Mouse (Mus musculus) forebrain, postnatal 0 days (tissue): ENCODE results near the gene Cfap44. TPM values are rescaled to one million over a fixed set of nuclear protein-coding genes. Genes with fewer than 3 reads are reported as not detected.
"Not testable (repeated sequence)": the region's sequence is repeated elsewhere in the genome, so short reads cannot be mapped to it uniquely, and the experiment has no call there.

Experiments used
- ATAC-seq: fragments of 200-750 bp; cut with Nextera tagmentation; 2 replicates; pipeline ENCODE4 v1.8.0; 2017; ENCODE audit warnings: mild to moderate bottlenecking, moderate library complexity
- DNase-seq: peaks from one replicate; pipeline ENCODE4 v3.0.0-alpha.2; 2015
- H3K27ac ChIP-seq: fragments of 300-500 bp; sonication (generic); 2 replicates; pipeline ENCODE4 v1.5.1; 2014; ENCODE audit warnings: low read depth, mild to moderate bottlenecking, antibody characterized with exemption, low read length, moderate library complexity, mixed read lengths
- H3K27me3 ChIP-seq: fragments of 300-500 bp; sonication (generic); 2 replicates; pipeline ENCODE4 v1.6.1; 2014; ENCODE audit warnings: mild to moderate bottlenecking, low read length, mixed read lengths; ENCODE audit not compliant: insufficient read depth
- H3K36me3 ChIP-seq: fragments of 300-500 bp; sonication (generic); 2 replicates; pipeline ENCODE4 v1.6.1; 2014; ENCODE audit warnings: mild to moderate bottlenecking, moderate library complexity; ENCODE audit not compliant: insufficient read depth
- H3K4me1 ChIP-seq: fragments of 300-500 bp; sonication (generic); 2 replicates; pipeline ENCODE4 v1.6.1; 2014; ENCODE audit warnings: antibody characterized with exemption; ENCODE audit not compliant: insufficient read depth
- H3K4me2 ChIP-seq: fragments of 300-500 bp; sonication (generic); 2 replicates; pipeline ENCODE4 v1.6.1; 2014; ENCODE audit warnings: low read depth, mild to moderate bottlenecking, moderate library complexity
- H3K4me3 ChIP-seq: fragments of 300-500 bp; sonication (generic); 2 replicates; pipeline ENCODE4 v1.5.1; 2014; ENCODE audit warnings: low read depth, low read length, mixed read lengths
- H3K9ac ChIP-seq: fragments of 300-500 bp; sonication (generic); 2 replicates; pipeline ENCODE4 v1.6.1; 2014; ENCODE audit warnings: mild to moderate bottlenecking
- H3K9me3 ChIP-seq: fragments of 300-500 bp; sonication (generic); 2 replicates; pipeline ENCODE4 v1.6.1; 2016; ENCODE audit warnings: low read length
- CTCF ChIP-seq: sonication (generic); IDR thresholded peaks from 2 replicates; pipeline ENCODE4 v1.5.1; 2016; ENCODE audit warnings: antibody characterized with exemption, control low read depth, low read depth
- WGBS: fragments of 180-500 bp; shearing (Covaris S2); extraction: QIAGEN DNeasy Blood & Tissue Kit; methylation state at CpG from one replicate; pipeline ENCODE4 v1.1.7; 2014; 5-methylcytosine and 5-hydroxymethylcytosine counted together
- polyA plus RNA-seq: library from polyadenylated mRNA; unstranded; fragments of >200 nt; fragmentation: Nextera tagmentation; extraction: Ambion mirVana; gene quantifications from 2 replicates; pipeline ENCODE4 v1.2.1, GENCODE M21; 2015
- total RNA-seq: library from RNA; depleted of rRNA; stranded (reverse); fragments of >200 nt; gene quantifications from 2 replicates; pipeline ENCODE4 v1.2.3, GENCODE M21; 2014

Cfap44 gene
- total and polyA plus RNA-seq, 2 experiments from 2014 or later = 2.5 to 9.6 TPM

GRCm38 (mm10) chr16:44423499-44423898 lies 28.9 kb downstream of the Cfap44 start:
- TF ChIP-seq CTCF = no peak
- Histone ChIP-seq H3K36me3 (no peaks in the 10 kb centered on the region), H3K9ac (no peak overlapping the region), H3K4me2 (no peak overlapping the region), H3K27me3 (no peaks in the 10 kb centered on the region), H3K4me3 (no peak overlapping the region), H3K4me1 (peaks cover 2% of the 10 kb centered on the region; the same call in 1 of the 2 replicates), H3K27ac (no peak overlapping the region), H3K9me3 (no peaks in the 10 kb centered on the region)
- ATAC-seq (peak; percentile 76), DNase-seq (peak; percentile 76)
- WGBS = 22% methylated on average over 3 of the region's 3 CpGs

GRCm38 (mm10) chr16:44428456-44428855 lies 33.9 kb downstream of the Cfap44 start:
- no peak for ATAC-seq
- no peaks in the 10 kb centered on the region; the same call in 1 of the 2 replicates for H3K4me1 ChIP-seq
- H3K36me3 ChIP-seq = no peaks in the 10 kb centered on the region
- no peak overlapping the region for H3K4me2 ChIP-seq
- no peak for DNase-seq
- H3K9ac ChIP-seq = no peak overlapping the region
- H3K4me3 ChIP-seq = no peak overlapping the region
- TF ChIP-seq CTCF = no peak
- WGBS = 73% methylated on average over 5 of the region's 5 CpGs
- no peaks in the 10 kb centered on the region for H3K27me3 ChIP-seq
- H3K9me3 ChIP-seq = no peaks in the 10 kb centered on the region
- H3K27ac ChIP-seq = no peak overlapping the region

GRCm38 (mm10) chr16:44430021-44430420 lies 35.4 kb downstream of the Cfap44 start:
- H3K9me3 ChIP-seq = no peaks in the 10 kb centered on the region
- no peaks in the 10 kb centered on the region for H3K27me3 ChIP-seq
- DNase-seq (peak; percentile 4), ATAC-seq (peak; percentile 63; the same call in 1 of the 2 replicates)
- no peak overlapping the region for H3K4me2 ChIP-seq
- no peak overlapping the region for H3K4me3 ChIP-seq
- no peak for TF ChIP-seq CTCF
- H3K4me1 ChIP-seq = no peaks in the 10 kb centered on the region
- WGBS = 32% methylated on average over 7 of the region's 7 CpGs
- no peak overlapping the region for H3K9ac ChIP-seq
- H3K27ac ChIP-seq = no peak overlapping the region
- H3K36me3 ChIP-seq = no peaks in the 10 kb centered on the region

- H3K4me3 ChIP-seq = no peak overlapping the region
- no peak for TF ChIP-seq CTCF
- H3K36me3 ChIP-seq = no peaks in the 10 kb centered on the region
- H3K4me1 ChIP-seq = no peaks in the 10 kb centered on the region
- H3K4me2 ChIP-seq = no peak overlapping the region
- ATAC-seq (no peak), DNase-seq (no peak)
- H3K9me3 ChIP-seq = no peaks in the 10 kb centered on the region
- WGBS = 90% methylated on average over 7 of the region's 7 CpGs
- no peak overlapping the region for H3K9ac ChIP-seq
- H3K27ac ChIP-seq = no peak overlapping the region
- no peaks in the 10 kb centered on the region for H3K27me3 ChIP-seq
Observed at GRCm38 (mm10) chr16:44434931-44435330, 40.3 kb downstream of the Cfap44 start.

- Histone ChIP-seq H3K4me3 (no peak overlapping the region), H3K9ac (no peak overlapping the region), H3K27ac (no peak overlapping the region), H3K9me3 (no peaks in the 10 kb centered on the region), H3K4me2 (no peak overlapping the region), H3K27me3 (no peaks in the 10 kb centered on the region), H3K36me3 (no peaks in the 10 kb centered on the region), H3K4me1 (no peaks in the 10 kb centered on the region)
- ATAC-seq (no peak), DNase-seq (no peak)
- 61% methylated on average over 4 of the region's 4 CpGs for WGBS
- TF ChIP-seq CTCF = 0 out of 2 replicates have a peak, but pooled peaks have one; percentile 12
Observed at GRCm38 (mm10) chr16:44435481-44435880, 40.9 kb downstream of the Cfap44 start.

GRCm38 (mm10) chr16:44441913-44442312 lies 47.3 kb downstream of the Cfap44 start:
- not testable (repeated sequence) for H3K4me3 ChIP-seq, H3K27ac ChIP-seq, H3K4me1 ChIP-seq, H3K4me2 ChIP-seq, DNase-seq, H3K27me3 ChIP-seq, ATAC-seq, H3K36me3 ChIP-seq, H3K9me3 ChIP-seq, H3K9ac ChIP-seq
- WGBS = 93% methylated on average over 15 of the region's 15 CpGs

GRCm38 (mm10) chr16:44457858-44458257 lies 63.3 kb downstream of the Cfap44 start:
- Histone ChIP-seq H3K4me3 (no peak overlapping the region), H3K4me2 (no peak overlapping the region), H3K27me3 (no peaks in the 10 kb centered on the region), H3K9ac (no peak overlapping the region), H3K9me3 (no peaks in the 10 kb centered on the region), H3K27ac (no peak overlapping the region), H3K36me3 (no peaks in the 10 kb centered on the region), H3K4me1 (no peaks in the 10 kb centered on the region)
- ATAC-seq = no peak
- 97% methylated on average over 2 of the region's 2 CpGs for WGBS
- DNase-seq = no peak
- TF ChIP-seq CTCF = no peak

GRCm38 (mm10) chr16:44458826-44459225 lies 64.2 kb downstream of the Cfap44 start:
- WGBS = 91% methylated on average over 2 of the region's 2 CpGs
- H3K9ac ChIP-seq = no peak overlapping the region
- H3K36me3 ChIP-seq = no peaks in the 10 kb centered on the region
- no peaks in the 10 kb centered on the region for H3K27me3 ChIP-seq
- no peak overlapping the region for H3K4me2 ChIP-seq
- no peak for ATAC-seq
- no peak overlapping the region for H3K27ac ChIP-seq
- H3K4me3 ChIP-seq = no peak overlapping the region
- no peak for DNase-seq
- H3K9me3 ChIP-seq = no peaks in the 10 kb centered on the region
- H3K4me1 ChIP-seq = no peaks in the 10 kb centered on the region
- TF ChIP-seq CTCF = no peak
